Comparison of ENCODE assay signal across 28 mouse cellular contexts in genomic region chr6:142887375-142887774, GRCm38 (mm10).
A peak's percentile ranks its signal among the peaks of the same experiment; 100 is the strongest.
DNase-seq lines count a peak whose midpoint lies in the region; ATAC-seq and TF ChIP-seq lines count a peak whose summit lies in the region.
"Had no signal": no experiment of that assay in that cellular context is flagged by ENCODE, and none has a peak within 500 bp of the region (broad histone marks: within the 10 kb centered on the region; RNA-seq: fewer than 3 reads in every experiment).

No protein-coding gene starts in this region.

- peak; percentile 45 for DNase-seq in heart, adult 11 months
- no peak for DNase-seq in heart, postnatal 25 days (ENCODE audit: low spot score)
- peak; percentile 64 for DNase-seq in T-cell, adult 2 months (ENCODE audit: low spot score)
- peak; percentile 40 for DNase-seq in thymus, postnatal 25 days
- no peak for DNase-seq in liver
- DNase-seq in lung, postnatal 0 days (ENCODE audit: low spot score), result no peak
- DNase-seq in lung, postnatal 14 days, result no peak
- DNase-seq: adrenal gland, adult 8-10 months; cerebellum, adult 18-20 months; cerebellum, postnatal 14 days; gastrocnemius, postnatal 36 days; kidney, adult 2 months; left cerebral cortex, postnatal 4 days had no signal

- no peak overlapping the region for H3K27ac ChIP-seq in lung, postnatal 0 days (ENCODE audit: low read length)
- H3K27ac ChIP-seq: embryonic facial prominence, embryonic 12.5 days; forebrain, embryonic 12.5 days; heart, embryonic 15.5 days; kidney, postnatal 0 days; limb, embryonic 15.5 days; liver, embryonic 15.5 days; lung, embryonic 15.5 days; midbrain, embryonic 13.5 days had no signal

- no peaks in the 10 kb centered on the region for H3K36me3 ChIP-seq in lung, postnatal 0 days (ENCODE audit: insufficient read depth, low read length)
- H3K36me3 ChIP-seq: embryonic facial prominence, embryonic 12.5 days; forebrain, embryonic 12.5 days; G1E; heart, embryonic 15.5 days; limb, embryonic 15.5 days; liver, embryonic 15.5 days; lung, embryonic 15.5 days; midbrain, embryonic 13.5 days had no signal

- no peak for TF ChIP-seq CTCF in lung, postnatal 0 days (IDR thresholded peaks at IDR 0.05)

- H3K27me3 ChIP-seq in lung, postnatal 0 days (replicated peaks; ENCODE audit: insufficient read depth, low read length), result no peaks in the 10 kb centered on the region
- H3K27me3 ChIP-seq: CH12.LX; embryonic facial prominence, embryonic 12.5 days; heart, embryonic 15.5 days; limb, embryonic 15.5 days; liver, embryonic 15.5 days; lung, embryonic 15.5 days; megakaryocyte, embryonic 14.5 days; midbrain, embryonic 13.5 days; Patski had no signal

- ATAC-seq in megakaryocyte progenitor cell, adult 5-6 weeks (replicated peaks; ENCODE audit: poor library complexity), result peak; percentile 32
- no peak for ATAC-seq in lung, postnatal 0 days
- ATAC-seq: midbrain, embryonic 13.5 days; Patski had no signal

- no peaks in the 10 kb centered on the region for H3K9me3 ChIP-seq in lung, postnatal 0 days (ENCODE audit: low read length)
- H3K9me3 ChIP-seq: embryonic facial prominence, embryonic 12.5 days; forebrain, embryonic 12.5 days; G1E; heart, embryonic 15.5 days; limb, embryonic 15.5 days; liver, embryonic 15.5 days; lung, embryonic 15.5 days; megakaryocyte, embryonic 14.5 days; midbrain, embryonic 13.5 days had no signal

- no peak for TF ChIP-seq EP300 in lung, postnatal 0 days (IDR thresholded peaks at IDR 0.05)

- no peak overlapping the region for H3K4me2 ChIP-seq in lung, postnatal 0 days (replicated peaks; ENCODE audit: low read depth, low read length)
- H3K4me2 ChIP-seq: embryonic facial prominence, embryonic 12.5 days; forebrain, embryonic 12.5 days; heart, embryonic 15.5 days; limb, embryonic 15.5 days; liver, embryonic 15.5 days; lung, embryonic 15.5 days; midbrain, embryonic 13.5 days had no signal

- no peak overlapping the region for H3K4me3 ChIP-seq in lung, postnatal 0 days (ENCODE audit: low read depth, low read length)
- H3K4me3 ChIP-seq: embryonic facial prominence, embryonic 12.5 days; erythroblast, embryonic 14.5 days; forebrain, embryonic 12.5 days; heart, embryonic 15.5 days; limb, embryonic 15.5 days; liver, embryonic 15.5 days; lung, embryonic 15.5 days; midbrain, embryonic 13.5 days; myocyte had no signal

- H3K9ac ChIP-seq in lung, postnatal 0 days (replicated peaks; ENCODE audit: low read depth), result no peak overlapping the region
- H3K9ac ChIP-seq: embryonic facial prominence, embryonic 12.5 days; forebrain, embryonic 12.5 days; heart, embryonic 15.5 days; limb, embryonic 15.5 days; liver, embryonic 15.5 days; lung, embryonic 15.5 days; midbrain, embryonic 13.5 days had no signal

- intact Hi-C loops in heart, postnatal 25 days (cut with DNase I), result no loop called here

- WGBS in lung, postnatal 0 days, result 75% methylated on average over 1 of the region's 1 CpGs

- H3K4me1 ChIP-seq in lung, postnatal 0 days (ENCODE audit: insufficient read depth, low read depth, low read length), result no peaks in the 10 kb centered on the region
- H3K4me1 ChIP-seq: embryonic facial prominence, embryonic 12.5 days; forebrain, embryonic 12.5 days; heart, embryonic 15.5 days; lung, embryonic 15.5 days; midbrain, embryonic 13.5 days had no signal

Comparison
In these comparisons a context has a peak if more than half of its experiments do, and no peak if none do; other contexts are left out.
1. DNase-seq: peak in heart, adult 11 months (single experiment), T-cell, adult 2 months (single experiment) and thymus, postnatal 25 days (single experiment); none in heart, postnatal 25 days (single experiment), liver (single experiment), lung, postnatal 0 days (single experiment) and lung, postnatal 14 days (single experiment).